Mouse (Mus musculus): ENCODE measurements at regions not wholly inside any gene's neighbourhood (a gene's known extent, or its start where the extent isn't known, plus 50 kb on each side); places are given as distances from the start of the nearest gene placed in this dataset.
"Not testable (repeated sequence)": the region's sequence is repeated elsewhere in the genome, so short reads cannot be mapped to it uniquely, and the experiment has no call there.

DNA sequence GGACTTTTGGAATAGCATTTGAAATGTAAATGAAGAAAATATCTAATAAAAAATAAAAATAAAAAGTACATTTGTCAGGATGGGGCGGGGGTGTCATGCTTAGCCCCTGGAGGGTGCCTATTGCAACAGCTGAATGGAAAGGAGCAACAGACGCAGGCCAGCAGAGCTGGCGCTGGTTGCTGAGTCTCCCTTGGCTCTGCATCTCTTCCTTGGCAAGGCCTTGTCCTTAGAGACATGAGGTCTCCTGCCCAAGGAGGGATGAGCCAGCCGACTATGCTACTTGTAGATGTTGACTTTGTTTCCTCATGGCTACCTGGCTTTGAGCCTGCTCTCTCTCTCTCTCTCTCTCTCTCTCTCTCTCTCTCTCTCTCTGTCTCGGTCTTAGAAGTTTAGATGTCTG, 166.4 kb downstream of the Opa1 start:
- DNase-seq (ENCODE audit: low spot score in 2 of 2) = no peak

DNA sequence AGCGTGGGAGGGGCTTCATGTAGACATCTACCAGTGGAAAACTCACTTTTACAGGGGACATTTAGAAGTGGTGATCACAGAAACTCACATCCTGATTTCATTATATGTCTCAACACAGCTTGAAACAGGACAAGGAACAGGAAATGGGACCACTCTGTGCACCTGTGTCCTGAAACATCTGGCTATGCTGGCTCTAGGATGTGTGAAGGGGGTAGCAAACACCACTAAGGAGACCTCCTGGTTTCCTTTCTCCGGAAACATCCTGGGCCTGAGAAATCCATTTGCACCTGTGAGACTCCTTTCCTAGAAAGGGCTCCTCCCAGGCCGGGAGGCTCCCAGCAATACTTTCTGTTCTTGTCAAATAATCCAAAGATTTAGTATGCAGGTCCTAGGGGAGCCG, 167.1 kb downstream of the Opa1 start:
- no peak for DNase-seq (ENCODE audit: low spot score in 2 of 2)

DNA sequence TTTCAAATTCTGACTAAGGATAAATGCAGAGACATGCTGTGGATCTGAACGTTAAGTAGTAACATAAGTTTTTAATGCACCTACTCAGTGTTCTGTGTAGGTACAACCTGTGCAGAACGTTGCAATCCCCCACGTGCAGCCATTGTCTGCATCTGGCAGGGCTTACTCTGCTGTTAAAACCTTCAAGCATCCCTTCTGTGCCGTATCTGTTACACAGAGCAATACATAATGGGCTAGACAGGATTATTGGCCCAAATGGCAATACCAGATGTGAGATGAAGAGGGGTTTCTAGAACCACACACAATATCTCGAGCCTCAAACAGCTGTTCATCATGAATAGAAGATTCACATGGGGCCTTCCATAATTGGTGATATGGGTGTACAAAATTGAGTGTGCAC, 170.0 kb downstream of the Opa1 start:
- DNase-seq (ENCODE audit: low spot score in 2 of 2) = no peak

DNA sequence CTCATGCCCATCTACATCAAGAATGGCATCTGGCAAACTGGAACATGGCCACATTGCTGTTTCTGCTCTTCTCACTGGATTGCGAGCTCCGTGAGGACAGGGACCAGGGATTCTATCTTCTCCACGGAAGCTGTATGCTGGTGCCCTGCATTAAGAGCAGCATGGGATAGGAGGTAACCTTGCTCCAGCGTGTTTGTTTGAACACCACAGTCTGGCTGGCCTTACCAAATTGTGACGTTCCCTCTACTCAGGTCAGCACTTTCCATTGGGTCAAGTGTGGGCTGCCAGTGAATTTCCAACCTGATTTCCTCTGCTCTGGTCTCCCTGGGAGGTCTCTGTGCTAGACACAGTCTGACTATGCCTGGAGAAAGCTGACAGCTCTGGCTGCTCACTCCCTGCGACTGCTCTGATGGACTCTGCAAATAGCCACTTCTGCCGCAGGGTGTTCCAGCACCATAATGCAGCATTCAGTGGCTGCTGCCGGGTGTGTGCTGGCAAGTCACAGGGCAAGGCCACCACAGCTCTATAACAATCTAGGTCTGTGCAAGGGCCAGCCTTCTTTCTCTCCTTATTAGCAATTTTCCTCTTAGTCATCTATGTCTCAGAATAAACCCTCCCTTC, 175.6 kb downstream of the Opa1 start:
- DNase-seq (ENCODE audit: low spot score in 2 of 2) = no peak

DNA sequence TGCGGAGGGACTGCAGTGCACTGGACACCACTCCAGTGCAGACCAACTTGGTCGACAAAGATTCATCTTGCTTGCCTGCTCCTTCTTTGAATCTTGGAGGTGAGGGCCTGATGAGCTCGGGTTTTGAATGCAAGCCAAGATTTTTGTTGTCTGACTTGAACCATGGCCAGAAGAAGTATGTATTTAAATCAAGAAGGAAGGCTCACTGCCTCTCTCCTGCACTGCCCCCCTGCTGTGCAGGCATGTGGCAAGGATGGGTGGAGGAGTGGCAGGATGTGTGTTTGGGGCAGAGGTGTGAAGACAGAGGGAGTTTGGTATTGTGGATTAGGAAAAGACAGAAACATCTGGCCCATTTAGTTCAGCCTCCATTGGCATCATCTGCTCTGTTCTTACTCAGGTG, 179.1 kb downstream of the Opa1 start:
- DNase-seq (ENCODE audit: low spot score in 2 of 2) = no peak

DNA sequence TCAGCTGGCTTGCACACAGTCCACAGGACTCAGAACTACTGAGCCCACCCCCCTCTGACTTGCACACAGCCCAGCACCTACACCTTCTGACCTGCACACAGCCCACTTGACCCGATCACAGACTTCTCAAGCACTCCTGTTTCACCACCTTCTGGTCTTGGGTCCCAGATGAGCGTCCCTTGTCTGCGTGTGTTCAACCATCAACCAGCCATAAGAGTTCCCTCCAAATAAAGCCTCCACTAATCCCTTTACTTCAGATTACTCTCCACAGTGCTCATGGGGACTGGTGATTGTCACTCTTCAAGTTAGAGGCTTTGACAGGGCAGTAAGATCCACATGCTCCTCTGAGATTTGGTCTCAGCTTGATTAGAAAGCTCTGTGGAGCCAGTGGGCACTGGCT, 180.3 kb downstream of the Opa1 start:
- DNase-seq (ENCODE audit: low spot score in 2 of 2) = no peak

DNA sequence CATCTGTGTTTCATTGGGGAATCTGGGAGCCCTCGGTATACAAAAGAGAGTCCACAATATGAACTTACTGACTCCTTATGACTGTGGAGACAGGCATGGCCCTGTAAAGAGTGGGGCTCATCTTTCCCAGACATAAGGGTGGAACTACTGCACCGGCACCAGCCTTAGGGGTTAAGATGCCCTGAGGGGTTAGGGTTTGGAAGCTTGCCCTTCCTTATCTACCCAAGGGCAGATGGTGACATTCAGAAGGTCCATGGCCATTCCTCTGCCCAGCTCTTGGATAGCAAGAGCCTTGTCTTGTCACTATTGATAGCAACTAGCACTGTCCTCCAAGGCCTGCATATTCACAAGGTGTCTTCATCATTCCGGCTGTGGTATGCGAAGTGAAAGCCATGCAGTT, 181.5 kb downstream of the Opa1 start:
- DNase-seq (ENCODE audit: low spot score in 2 of 2) = no peak

DNA sequence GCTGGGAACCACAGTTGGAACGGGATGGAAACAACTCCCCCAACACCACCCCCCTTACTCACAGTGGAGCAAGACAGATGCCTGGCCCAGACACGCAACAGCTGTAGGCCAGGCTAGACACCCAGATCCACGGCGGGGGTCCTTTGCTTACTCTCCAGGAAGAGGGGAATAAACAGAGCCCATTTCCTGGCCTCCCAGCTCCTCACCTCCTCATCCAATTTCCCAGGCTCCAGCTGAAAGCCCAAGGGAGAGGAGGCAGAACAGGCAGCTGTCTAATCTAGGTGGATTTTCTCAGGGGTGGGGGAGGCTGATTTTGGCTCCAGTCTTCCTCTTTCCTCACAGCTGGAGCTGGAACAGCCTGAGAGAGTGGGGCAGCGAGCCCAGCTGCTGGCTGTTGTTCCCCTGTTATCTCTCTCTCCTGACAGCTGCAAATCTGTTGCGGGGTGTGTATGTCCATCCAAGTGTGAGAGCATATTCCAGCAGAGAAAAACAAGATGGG, 182.7 kb downstream of the Opa1 start:
- no peak for DNase-seq (ENCODE audit: low spot score in 2 of 2)

DNA sequence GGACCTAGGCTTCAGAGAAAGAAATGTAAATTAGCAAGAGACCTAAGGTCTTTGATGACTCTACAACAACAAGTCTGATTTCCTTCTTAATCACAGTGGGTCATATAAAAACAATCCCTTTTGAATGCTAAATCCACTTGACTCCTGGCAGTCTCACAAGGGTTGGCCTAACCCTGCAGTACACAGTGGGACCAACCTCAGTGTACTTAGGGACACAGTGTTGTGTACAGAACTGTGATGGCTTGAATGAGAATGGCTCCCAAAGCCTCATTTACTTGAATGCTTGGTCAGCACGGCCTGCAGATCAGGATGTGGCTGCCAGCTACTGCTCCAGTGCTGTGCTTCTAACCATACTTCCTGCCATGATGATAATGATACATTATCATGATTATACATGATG, 185.2 kb downstream of the Opa1 start:
- no peak for DNase-seq (ENCODE audit: low spot score in 2 of 2)

DNA sequence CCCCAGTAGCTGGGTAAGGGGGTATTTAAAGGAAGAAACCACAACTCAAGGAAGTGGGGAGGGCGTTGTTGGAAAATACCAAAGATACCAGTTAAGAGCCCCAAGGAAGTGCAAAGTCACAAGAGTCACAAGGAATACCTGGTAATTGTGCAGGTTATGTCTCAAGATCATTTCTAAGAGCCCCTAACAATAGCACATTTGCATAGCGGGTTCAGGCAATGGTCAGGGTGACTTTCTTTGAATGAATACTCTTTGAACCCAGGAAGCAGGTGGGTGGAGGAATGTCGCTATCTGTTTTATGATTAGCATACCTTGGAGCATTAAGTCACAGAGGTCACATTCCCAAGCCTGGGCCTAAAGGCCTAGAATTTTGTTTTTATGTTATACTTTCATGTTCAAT, 186.7 kb downstream of the Opa1 start:
- not testable (repeated sequence) for DNase-seq (ENCODE audit: low spot score in 2 of 2)

DNA sequence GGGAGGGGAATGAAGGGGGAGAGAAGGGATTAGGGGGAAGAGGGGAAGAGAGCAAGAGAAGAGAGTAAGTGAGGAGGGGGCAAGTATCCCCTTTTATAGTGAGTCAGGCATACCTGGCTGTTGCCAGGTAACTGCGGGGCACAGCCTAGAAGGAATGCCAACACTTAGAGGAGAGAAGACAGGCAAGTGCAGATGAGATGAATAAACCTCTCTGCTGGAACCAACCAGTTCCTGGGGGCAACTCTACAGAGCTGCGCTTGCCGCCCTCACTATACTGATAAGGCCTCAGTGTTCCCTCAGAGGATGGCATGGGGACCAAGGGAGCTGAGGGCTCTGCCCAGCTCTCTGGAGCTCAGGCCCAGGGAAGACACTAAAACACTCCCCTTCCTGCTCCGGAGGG, 192.2 kb downstream of the Opa1 start:
- no peak for DNase-seq (ENCODE audit: low spot score in 2 of 2)

DNA sequence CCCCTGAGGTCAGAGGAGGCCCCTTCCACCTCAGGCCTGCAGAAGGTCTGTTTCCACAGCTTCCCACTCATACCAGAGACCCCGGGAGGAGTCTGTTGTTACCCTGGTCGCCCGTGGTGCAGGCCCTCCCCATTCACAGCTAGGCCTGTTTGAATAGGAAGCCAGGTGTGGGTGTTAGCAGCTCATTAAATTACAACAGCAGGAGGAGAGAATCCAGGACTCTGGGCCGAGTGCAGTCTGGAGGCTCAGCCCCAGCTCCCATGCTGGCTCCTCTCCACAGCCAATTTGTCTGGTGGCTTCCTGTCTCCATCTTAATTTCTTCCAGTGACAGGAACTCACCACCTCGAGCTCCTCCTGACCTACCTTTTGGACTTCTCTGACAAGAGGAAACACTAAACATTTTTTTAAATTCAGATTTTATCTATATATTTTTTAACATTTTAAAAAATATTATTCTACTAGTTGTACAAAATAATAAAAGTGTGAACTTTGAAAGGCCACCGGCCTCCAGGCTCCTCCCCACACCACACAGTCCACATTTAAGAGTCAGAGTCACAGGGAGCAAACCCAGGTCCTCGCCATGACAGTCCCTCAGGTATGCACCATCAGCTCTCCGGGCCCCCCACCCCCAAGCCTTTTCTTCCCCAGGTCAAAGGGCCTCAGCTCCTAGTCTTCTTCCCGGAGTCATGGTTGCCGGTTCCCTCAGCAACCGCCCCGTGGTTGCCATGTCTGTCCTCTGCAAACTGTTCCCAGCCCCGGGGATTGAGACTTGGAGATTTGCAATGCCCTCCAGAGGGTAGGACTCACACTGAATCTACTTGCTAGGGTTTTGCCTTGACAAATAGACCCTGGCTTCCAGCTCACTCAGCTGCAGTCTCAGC, 192.8 kb downstream of the Opa1 start:
- no peak for DNase-seq (ENCODE audit: low spot score in 2 of 2)

DNA sequence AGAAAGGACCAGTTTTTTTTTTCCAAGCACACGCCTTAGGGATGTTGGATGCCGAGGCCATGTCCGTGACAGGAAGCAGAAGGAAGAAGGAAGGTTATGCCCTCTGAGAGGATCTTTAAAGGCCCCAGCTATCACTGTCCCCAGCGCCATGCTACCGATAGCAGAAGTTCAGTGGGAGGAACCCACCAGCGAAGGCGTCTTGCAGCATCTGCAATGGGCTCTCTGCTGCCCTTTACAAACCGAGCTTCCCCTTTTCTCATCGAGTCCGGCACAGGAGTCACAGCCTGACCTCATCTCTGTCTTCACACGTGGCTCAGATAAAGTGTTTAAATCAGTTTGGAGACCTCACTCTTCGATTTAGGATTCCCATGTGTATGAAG, 193.5 kb downstream of the Opa1 start:
- no peak for DNase-seq (ENCODE audit: low spot score in 2 of 2)

DNA sequence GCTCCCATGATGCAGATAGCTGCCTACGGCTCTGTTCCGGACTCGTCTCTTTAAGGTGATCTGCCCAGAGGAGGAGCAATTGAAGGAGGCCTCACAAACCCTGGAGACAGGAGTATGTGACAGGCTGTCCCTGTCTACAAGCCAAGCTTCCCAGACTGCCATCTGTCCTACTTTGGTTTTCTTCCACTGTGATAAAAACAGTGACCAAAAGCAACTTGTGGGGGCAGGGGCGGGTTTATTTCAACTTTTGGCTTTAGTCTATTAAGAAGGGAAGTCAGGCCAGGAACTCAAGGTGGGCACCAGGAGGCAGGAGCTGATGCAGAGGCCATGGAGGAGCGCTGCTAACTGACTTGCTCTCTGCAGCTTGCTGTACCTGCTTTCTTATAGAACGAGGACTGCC, 193.9 kb downstream of the Opa1 start:
- no peak for DNase-seq (ENCODE audit: low spot score in 2 of 2)

DNA sequence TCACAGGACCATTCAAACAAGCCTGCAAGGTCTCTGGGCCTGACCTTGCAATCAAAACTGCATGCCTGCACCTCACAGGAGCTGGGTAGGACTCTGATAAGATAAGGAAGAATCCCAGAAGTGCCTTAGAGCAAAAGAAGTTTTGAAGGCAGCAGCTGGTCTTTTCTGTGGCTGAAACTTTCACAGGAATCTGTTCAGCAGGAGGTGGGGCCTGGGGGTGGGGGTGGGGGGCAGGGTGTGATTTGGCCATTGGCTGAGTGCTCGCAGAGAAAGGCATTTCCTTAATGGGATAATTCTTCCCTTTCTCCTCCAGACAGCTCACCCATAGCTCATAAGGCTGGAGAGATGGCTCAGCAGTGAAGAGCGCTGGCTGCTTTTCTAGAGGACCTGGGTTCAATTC, 195.8 kb downstream of the Opa1 start:
- DNase-seq (ENCODE audit: low spot score in 2 of 2) = no peak

DNA sequence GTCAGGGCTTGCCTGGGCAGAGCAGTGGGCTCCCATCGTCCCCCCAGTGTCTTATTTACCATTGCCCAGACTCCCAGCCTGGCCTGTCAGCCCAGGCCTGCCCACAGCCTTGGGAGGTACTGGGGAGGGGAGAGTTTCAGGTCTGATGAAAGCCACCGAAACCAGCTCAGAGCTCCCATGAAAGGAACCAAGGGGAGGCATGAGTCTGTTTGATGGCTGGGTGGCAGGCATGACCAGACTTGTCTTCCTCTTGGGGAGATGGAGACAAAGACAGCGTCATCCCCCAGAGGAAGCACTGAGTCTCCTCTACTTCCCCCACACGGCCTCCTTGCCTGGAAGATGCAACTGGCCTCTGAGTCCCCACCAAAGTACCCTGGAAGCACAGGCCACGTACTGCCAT, 196.7 kb downstream of the Opa1 start:
- no peak for DNase-seq (ENCODE audit: low spot score in 2 of 2)

DNA sequence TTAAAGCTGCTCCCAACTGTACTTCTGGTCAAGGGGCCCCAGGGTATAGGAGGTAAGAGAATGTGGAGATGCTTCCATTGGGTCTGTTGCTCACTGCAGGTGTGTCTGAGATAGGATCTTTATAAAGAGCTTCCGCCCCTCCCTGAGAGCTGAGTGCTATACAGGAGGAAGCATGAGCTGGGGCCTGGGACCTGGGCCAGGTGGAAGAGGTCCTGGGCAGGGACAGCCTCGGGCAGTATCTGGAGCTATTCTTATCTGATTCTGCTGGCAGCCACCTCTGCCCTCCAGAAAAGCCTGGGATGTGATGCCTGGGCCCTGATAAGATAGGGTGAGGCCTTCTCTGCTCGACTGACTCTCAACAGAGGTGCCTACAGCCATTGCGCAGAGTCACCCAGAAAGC, 203.3 kb downstream of the Opa1 start:
- DNase-seq (ENCODE audit: low spot score in 2 of 2) = no peak

DNA sequence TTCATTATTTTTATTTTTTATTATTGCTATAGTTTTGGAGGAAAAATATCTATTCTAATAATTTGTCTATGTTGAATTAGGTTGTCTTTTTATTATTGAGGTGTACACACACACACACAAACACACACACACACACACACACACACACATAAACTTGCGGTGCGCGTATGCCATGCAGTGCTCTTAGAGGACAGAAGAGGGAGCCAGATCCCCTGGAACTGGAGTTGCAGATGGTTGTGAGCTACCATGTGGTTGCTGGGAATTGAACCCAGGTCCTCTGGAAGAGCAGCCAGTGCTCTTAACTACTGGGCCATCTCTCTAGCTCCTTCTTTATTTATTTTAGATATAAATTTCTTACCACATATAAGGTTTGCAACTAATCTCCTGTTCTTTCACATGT, 206.0 kb downstream of the Opa1 start:
- DNase-seq (ENCODE audit: low spot score in 2 of 2) = no peak

DNA sequence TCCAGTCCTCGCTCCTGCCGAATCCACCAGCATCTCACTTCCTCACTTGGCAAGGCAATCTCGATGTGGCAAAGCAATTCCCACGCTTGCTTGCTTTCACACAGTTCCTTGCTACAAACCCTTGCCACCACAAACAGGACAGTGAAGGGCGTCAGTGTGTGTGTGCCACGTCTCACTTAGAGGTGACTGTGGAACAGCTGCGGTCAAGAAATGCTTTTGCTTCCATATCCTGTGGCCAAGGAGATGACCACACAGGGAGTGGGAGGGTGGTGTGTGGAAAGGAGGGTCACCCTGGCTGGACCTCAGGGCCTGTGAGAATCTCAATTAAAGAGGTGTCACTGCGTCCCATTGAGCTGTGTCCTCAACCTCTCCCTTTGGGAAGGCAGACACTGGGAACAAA, 207.4 kb downstream of the Opa1 start:
- no peak for DNase-seq (ENCODE audit: low spot score in 2 of 2)

DNA sequence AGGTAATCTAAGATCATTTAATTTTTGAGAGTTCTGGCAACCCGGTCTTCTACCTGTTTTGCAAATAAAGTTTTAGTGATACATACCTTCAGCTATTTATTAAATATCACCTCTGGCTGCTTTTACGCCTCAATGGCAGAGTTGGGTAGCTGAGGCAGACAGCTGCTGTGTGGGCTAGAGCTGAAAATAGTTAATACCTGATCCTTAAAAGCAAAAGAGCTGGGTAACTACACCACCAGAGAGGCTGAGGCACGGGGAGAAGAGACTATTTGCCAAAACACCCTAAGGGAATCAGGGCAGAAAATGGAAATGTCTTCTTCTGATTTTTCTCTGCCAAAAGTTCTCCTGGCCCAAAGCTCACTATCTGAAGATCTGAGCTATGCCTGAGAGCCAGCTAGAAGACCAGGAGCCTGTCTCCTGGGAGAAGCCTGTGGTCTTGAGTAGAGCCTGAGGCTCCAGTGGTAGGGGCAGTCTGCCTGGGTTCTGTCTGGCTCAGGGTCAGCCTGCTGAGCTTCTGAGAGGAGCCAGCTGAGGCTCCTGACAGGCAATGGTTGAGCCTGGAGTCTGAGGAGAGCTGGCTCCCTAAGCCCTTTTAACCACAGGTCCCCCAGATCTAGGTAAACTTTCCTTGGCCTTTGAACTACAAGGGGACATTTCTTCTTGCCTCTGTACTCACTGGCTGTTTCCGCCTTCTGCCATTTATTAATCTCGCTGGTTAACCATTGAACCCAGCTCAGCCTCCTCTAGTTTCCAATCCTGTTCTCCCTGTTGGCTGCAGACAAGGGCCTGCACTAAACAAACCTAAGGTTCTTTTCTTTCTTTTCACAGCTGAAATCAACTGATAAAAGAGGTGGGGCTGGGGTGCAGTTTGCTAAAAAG, 208.7 kb downstream of the Opa1 start:
- DNase-seq (ENCODE audit: low spot score in 2 of 2) = no peak

DNA sequence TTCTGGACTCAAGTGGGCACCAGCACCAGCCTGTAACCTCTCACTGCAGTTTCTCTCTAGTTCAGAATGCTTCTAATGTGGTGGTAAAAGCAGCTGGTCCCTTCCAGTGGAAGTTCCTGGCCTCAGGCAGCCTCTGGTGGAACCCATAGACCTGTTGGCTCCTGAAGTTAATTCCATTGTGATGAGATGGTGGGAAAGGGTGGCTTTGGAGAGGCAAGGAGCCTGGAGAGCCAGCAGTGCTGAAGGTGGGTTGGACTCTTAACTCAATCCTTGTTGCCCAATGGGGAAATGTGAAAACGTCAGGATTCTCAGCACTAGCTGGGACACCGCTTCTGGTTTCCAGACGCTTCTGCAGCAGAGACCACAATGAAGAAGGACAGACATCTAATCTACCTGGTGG, 210.9 kb downstream of the Opa1 start:
- DNase-seq (ENCODE audit: low spot score in 2 of 2) = no peak

DNA sequence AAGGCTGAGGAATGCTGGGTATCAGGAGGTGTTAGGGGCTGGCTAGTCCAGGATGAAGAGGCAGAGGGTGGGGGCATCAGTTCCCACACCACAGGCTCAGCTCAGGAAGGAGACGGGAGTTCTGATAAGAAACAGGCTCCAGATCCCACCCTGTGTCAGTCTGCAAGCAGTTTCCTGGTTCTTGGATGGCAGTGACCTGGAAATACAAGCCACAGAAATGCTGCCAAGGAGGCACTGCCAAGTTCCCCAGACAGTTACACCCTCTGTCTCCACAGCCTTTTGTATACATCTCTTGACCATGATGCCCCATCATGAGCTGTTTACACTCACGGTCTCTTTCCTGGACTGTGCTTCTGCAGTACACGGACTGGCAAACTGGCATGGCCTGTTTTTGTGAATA, 220.1 kb downstream of the Opa1 start:
- DNase-seq (ENCODE audit: low spot score in 2 of 2) = no peak

DNA sequence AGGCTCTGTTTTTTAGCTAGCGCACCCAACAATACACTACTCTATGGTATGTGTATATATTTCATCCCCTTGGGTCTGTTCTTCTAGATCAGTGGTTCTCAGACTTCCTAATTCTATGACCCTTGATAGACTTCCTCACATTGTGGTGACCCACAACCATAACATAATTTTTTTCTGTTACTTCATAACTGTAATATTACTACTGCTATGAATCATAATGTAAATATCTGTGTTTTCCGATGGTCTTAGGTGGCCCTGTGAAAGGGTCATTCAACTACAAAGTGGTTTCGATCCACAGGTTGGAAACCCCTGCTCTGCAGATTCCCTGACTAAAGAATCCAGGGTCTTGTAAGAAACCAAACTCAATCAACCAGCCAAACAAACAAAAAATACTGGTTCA, 220.8 kb downstream of the Opa1 start:
- DNase-seq (ENCODE audit: low spot score in 2 of 2) = no peak

Measured in spleen, postnatal 10 days (tissue).